Mouse (Mus musculus) liver, embryonic 13.5 days (tissue): ENCODE results near the gene Col8a2. TPM values are rescaled to one million over a fixed set of nuclear protein-coding genes. Genes with fewer than 3 reads are reported as not detected.

Source experiments
- ATAC-seq: fragments of 200-750 bp; cut with Nextera tagmentation; 2 replicates; pipeline ENCODE4 v1.8.0; 2017; ENCODE audit warnings: low read depth, mild to moderate bottlenecking, moderate number of reproducible peaks, moderate library complexity
- DNase-seq: peaks from one replicate; pipeline ENCODE4 v3.0.0; 2022
- H3K27ac ChIP-seq: fragments of 300-500 bp; sonication (generic); 2 replicates; pipeline ENCODE4 v1.5.1; 2015; ENCODE audit warnings: moderate library complexity, mild to moderate bottlenecking, inconsistent platforms
- H3K27me3 ChIP-seq: fragments of 300-500 bp; sonication (generic); 2 replicates; pipeline ENCODE4 v1.6.1; 2015; ENCODE audit warnings: mild to moderate bottlenecking, inconsistent platforms
- H3K36me3 ChIP-seq: fragments of 300-500 bp; sonication (generic); 2 replicates; pipeline ENCODE4 v1.6.1; 2015; ENCODE audit warnings: mild to moderate bottlenecking, inconsistent platforms
- H3K4me1 ChIP-seq: fragments of 300-500 bp; sonication (generic); replicated peaks from 2 replicates; pipeline ENCODE4 v1.6.1; 2015; ENCODE audit warnings: inconsistent platforms
- H3K4me2 ChIP-seq: fragments of 300-500 bp; sonication (generic); 2 replicates; pipeline ENCODE4 v1.6.1; 2015; ENCODE audit warnings: inconsistent platforms, mild to moderate bottlenecking, moderate library complexity
- H3K4me3 ChIP-seq: fragments of 300-500 bp; sonication (generic); replicated peaks from 2 replicates; pipeline ENCODE4 v1.5.1; 2015; ENCODE audit warnings: mild to moderate bottlenecking, inconsistent platforms
- H3K9ac ChIP-seq: fragments of 300-500 bp; sonication (generic); 2 replicates; pipeline ENCODE4 v1.6.1; 2015; ENCODE audit warnings: mild to moderate bottlenecking, inconsistent platforms
- H3K9me3 ChIP-seq: fragments of 300-500 bp; sonication (generic); replicated peaks from 2 replicates; pipeline ENCODE4 v1.6.1; 2016; ENCODE audit warnings: inconsistent platforms
- WGBS: fragments of 180-500 bp; shearing (Covaris S2); methylation state at CpG from one replicate; pipeline ENCODE4 v1.1.7; 2015; ENCODE audit not compliant: insufficient replicate concordance; 5-methylcytosine and 5-hydroxymethylcytosine counted together
- polyA plus RNA-seq: library from polyadenylated mRNA; unstranded; fragments of >200 nt; fragmentation: Nextera tagmentation; extraction: Ambion mirVana; gene quantifications from 2 replicates; pipeline ENCODE4 v1.2.1, GENCODE M21; 2015

The Col8a2 gene
- 0.99 and 1.2 TPM in 2 replicates for polyA plus RNA-seq

GRCm38 (mm10) chr4:126286492-126286891 lies at the start of gene Col8a2:
Col8a2 (plus strand) TSS chr4:126286793.
- H3K4me1 ChIP-seq: peaks cover 7% of the 10 kb centered on the region
- 0 out of 2 replicates have a peak, but pooled peaks have one; percentile 45 for ATAC-seq
- 3% methylated on average over 42 of the region's 42 CpGs for WGBS
- H3K9me3 ChIP-seq: no peaks in the 10 kb centered on the region
- no peak within 1 kb of the TSS for H3K9ac ChIP-seq
- peaks cover 85% of the 10 kb centered on the region for H3K27me3 ChIP-seq
- DNase-seq: no peak
- H3K4me2 ChIP-seq: peak within 1 kb of the TSS; percentile 57
- H3K4me3 ChIP-seq: peak within 1 kb of the TSS; percentile 50
- H3K27ac ChIP-seq: no peak within 1 kb of the TSS
- no peaks in the 10 kb centered on the region for H3K36me3 ChIP-seq

GRCm38 (mm10) chr4:126237721-126238242 lies 48.8 kb upstream of the Col8a2 start:
- peaks cover 5% of the 10 kb centered on the region for H3K4me1 ChIP-seq
- WGBS: 76% methylated on average over 5 of the region's 5 CpGs
- H3K27me3 ChIP-seq: no peaks in the 10 kb centered on the region
- DNase-seq (no peak), ATAC-seq (no peak)
- H3K9me3 ChIP-seq: no peaks in the 10 kb centered on the region
- H3K36me3 ChIP-seq: peaks cover 76% of the 10 kb centered on the region
- no peak overlapping the region for H3K4me2 ChIP-seq
- H3K27ac ChIP-seq: no peak overlapping the region
- H3K4me3 ChIP-seq: no peak overlapping the region
- no peak overlapping the region for H3K9ac ChIP-seq

GRCm38 (mm10) chr4:126239862-126240475 lies 46.6 kb upstream of the Col8a2 start:
- H3K4me1 ChIP-seq: no peaks in the 10 kb centered on the region; the same call in 1 of the 2 replicates
- H3K4me3 ChIP-seq: no peak overlapping the region
- no peak overlapping the region for H3K9ac ChIP-seq
- ATAC-seq (no peak), DNase-seq (no peak)
- H3K36me3 ChIP-seq: peaks cover 54% of the 10 kb centered on the region
- no peak overlapping the region for H3K4me2 ChIP-seq
- no peak overlapping the region for H3K27ac ChIP-seq
- no peaks in the 10 kb centered on the region for H3K9me3 ChIP-seq
- no peaks in the 10 kb centered on the region for H3K27me3 ChIP-seq
- WGBS: 79% methylated on average over 13 of the region's 13 CpGs

- no peaks in the 10 kb centered on the region; the same call in 1 of the 2 replicates for H3K4me1 ChIP-seq
- DNase-seq: no peak
- H3K27me3 ChIP-seq: no peaks in the 10 kb centered on the region
- WGBS: 64% methylated on average over 9 of the region's 9 CpGs
- no peak overlapping the region for H3K4me2 ChIP-seq
- H3K9me3 ChIP-seq: no peaks in the 10 kb centered on the region
- no peak overlapping the region for H3K4me3 ChIP-seq
- no peak for ATAC-seq
- H3K27ac ChIP-seq: no peak overlapping the region
- H3K36me3 ChIP-seq: peaks cover 45% of the 10 kb centered on the region
- no peak overlapping the region for H3K9ac ChIP-seq
These were observed 44.6 kb upstream of the Col8a2 start for GRCm38 (mm10) chr4:126241956-126242355.

- Histone ChIP-seq H3K36me3 (peaks cover 39% of the 10 kb centered on the region), H3K4me1 (no peaks in the 10 kb centered on the region; the same call in 1 of the 2 replicates), H3K27ac (no peak overlapping the region), H3K9me3 (no peaks in the 10 kb centered on the region), H3K9ac (no peak overlapping the region), H3K27me3 (no peaks in the 10 kb centered on the region), H3K4me2 (no peak overlapping the region), H3K4me3 (no peak overlapping the region)
- ATAC-seq (no peak), DNase-seq (no peak)
- 72% methylated on average over 6 of the region's 6 CpGs for WGBS
These were observed 44.1 kb upstream of the Col8a2 start for GRCm38 (mm10) chr4:126242510-126242909.

GRCm38 (mm10) chr4:126246202-126246889 lies 40.2 kb upstream of the Col8a2 start:
- H3K27me3 ChIP-seq: no peaks in the 10 kb centered on the region
- no peaks in the 10 kb centered on the region for H3K9me3 ChIP-seq
- peaks cover 16% of the 10 kb centered on the region for H3K36me3 ChIP-seq
- no peak overlapping the region for H3K4me3 ChIP-seq
- ATAC-seq: no peak
- DNase-seq: no peak
- no peak overlapping the region for H3K4me2 ChIP-seq
- peaks cover 16% of the 10 kb centered on the region for H3K4me1 ChIP-seq
- no peak overlapping the region for H3K27ac ChIP-seq
- H3K9ac ChIP-seq: no peak overlapping the region
- 73% methylated on average over 13 of the region's 13 CpGs for WGBS

- ATAC-seq: no peak
- H3K9me3 ChIP-seq: no peaks in the 10 kb centered on the region
- peaks cover 4% of the 10 kb centered on the region; the same call in 1 of the 2 replicates for H3K36me3 ChIP-seq
- no peak overlapping the region for H3K27ac ChIP-seq
- no peak for DNase-seq
- H3K4me1 ChIP-seq: peaks cover 34% of the 10 kb centered on the region
- H3K4me3 ChIP-seq: no peak overlapping the region
- H3K9ac ChIP-seq: no peak overlapping the region
- no peak overlapping the region for H3K4me2 ChIP-seq
- WGBS: 46% methylated on average over 11 of the region's 11 CpGs
- no peaks in the 10 kb centered on the region for H3K27me3 ChIP-seq
These were observed 38.2 kb upstream of the Col8a2 start for GRCm38 (mm10) chr4:126248261-126248868.

- no peak overlapping the region for H3K4me3 ChIP-seq
- H3K9me3 ChIP-seq: no peaks in the 10 kb centered on the region
- H3K27me3 ChIP-seq: peaks cover 14% of the 10 kb centered on the region
- no peak overlapping the region for H3K9ac ChIP-seq
- H3K36me3 ChIP-seq: peaks cover under 1% of the 10 kb centered on the region; the same call in 1 of the 2 replicates
- 46% methylated on average over 4 of the region's 4 CpGs for WGBS
- H3K4me2 ChIP-seq: no peak overlapping the region
- DNase-seq: no peak
- ATAC-seq: no peak
- H3K27ac ChIP-seq: no peak overlapping the region
- H3K4me1 ChIP-seq: peaks cover 56% of the 10 kb centered on the region
These were observed 35.9 kb upstream of the Col8a2 start for GRCm38 (mm10) chr4:126250659-126251058.

- H3K4me2 ChIP-seq: 0 out of 2 replicates have a peak overlapping the region, but pooled peaks have one; percentile 13
- H3K9me3 ChIP-seq: no peaks in the 10 kb centered on the region
- H3K27me3 ChIP-seq: peaks cover 17% of the 10 kb centered on the region
- peak overlapping the region; percentile 36; the same call in 1 of the 2 replicates for H3K9ac ChIP-seq
- H3K27ac ChIP-seq: peak overlapping the region; percentile 31; the same call in 1 of the 2 replicates
- WGBS: 32% methylated on average over 11 of the region's 11 CpGs
- no peak overlapping the region for H3K4me3 ChIP-seq
- ATAC-seq (no peak), DNase-seq (no peak)
- H3K4me1 ChIP-seq: peaks cover 64% of the 10 kb centered on the region
- no peaks in the 10 kb centered on the region for H3K36me3 ChIP-seq
These were observed 34.8 kb upstream of the Col8a2 start for GRCm38 (mm10) chr4:126251655-126252254.

GRCm38 (mm10) chr4:126252411-126253237 lies 34.0 kb upstream of the Col8a2 start:
- Histone ChIP-seq H3K4me2 (peak overlapping the region; percentile 15; the same call in 1 of the 2 replicates), H3K9me3 (no peaks in the 10 kb centered on the region), H3K4me1 (peaks cover 72% of the 10 kb centered on the region), H3K4me3 (no peak overlapping the region), H3K36me3 (no peaks in the 10 kb centered on the region), H3K27ac (peak overlapping the region; percentile 31; the same call in 1 of the 2 replicates), H3K27me3 (peaks cover 25% of the 10 kb centered on the region), H3K9ac (no peak overlapping the region)
- ATAC-seq: no peak
- DNase-seq: no peak
- 79% methylated on average over 17 of the region's 17 CpGs for WGBS
